Mouse (Mus musculus) CH12.LX (cell line): ENCODE data around the gene Mex3d. TPM values are rescaled to one million over a fixed set of nuclear protein-coding genes. Genes with fewer than 3 reads are reported as not detected.
A peak's percentile ranks its signal among the peaks of the same experiment; 100 is the strongest.

Source experiments
- DNase-seq: peaks from one replicate; pipeline ENCODE4 v3.0.0-alpha.2; 2013; ENCODE audit errors: extremely low read depth
- H3K27ac ChIP-seq: 2 replicates; pipeline ENCODE4 v1.5.1; 2012; ENCODE audit warnings: low read depth, mild to moderate bottlenecking, control low read depth, moderate library complexity; ENCODE audit not compliant: insufficient read depth
- H3K27me3 ChIP-seq: replicated peaks from 2 replicates; pipeline ENCODE3; 2012; ENCODE audit warnings: inconsistent platforms
- H3K36me3 ChIP-seq, 2 experiments: replicated peaks in 1 of 2; 2 replicates each; pipeline versions ENCODE3 to v1.6.1; 2012; ENCODE audit warnings: inconsistent platforms in 1 of 2, low read length in 1 of 2, mild to moderate bottlenecking in 1 of 2, mixed read lengths in 1 of 2, moderate library complexity in 1 of 2; ENCODE audit not compliant: control insufficient read depth in 1 of 2, insufficient read depth in 1 of 2
- H3K4me1 ChIP-seq, 2 experiments: 2 replicates each; pipeline ENCODE4 v1.6.1; 2012; ENCODE audit warnings: inconsistent platforms in 1 of 2, moderate library complexity in 1 of 2; ENCODE audit not compliant: insufficient read depth in 2 of 2, control insufficient read depth in 1 of 2
- H3K4me2 ChIP-seq: 2 replicates; pipeline ENCODE4 v1.6.1; 2012; ENCODE audit warnings: low read depth, mild to moderate bottlenecking, control low read depth; ENCODE audit not compliant: poor library complexity, insufficient read depth, severe bottlenecking
- H3K4me3 ChIP-seq, 3 experiments: fragments of 150-350 bp in 1 of 3; sonication (generic) in 1 of 3; replicated peaks in 1 of 3; 2 replicates each; pipeline versions ENCODE3 to v1.5.1; 2011 to 2012; ENCODE audit warnings: low read depth in 2 of 3, low read length in 2 of 3, mild to moderate bottlenecking in 2 of 3, moderate library complexity in 2 of 3, control low read depth in 1 of 3, improper control_type of control experiment in 1 of 3, inconsistent platforms in 1 of 3, mixed read lengths in 1 of 3; ENCODE audit not compliant: poor library complexity in 1 of 3
- H3K79me2 ChIP-seq: replicated peaks from 2 replicates; pipeline ENCODE4 v1.6.1; 2012; ENCODE audit warnings: mild to moderate bottlenecking, moderate library complexity; ENCODE audit not compliant: control insufficient read depth, poor library complexity, insufficient read depth, severe bottlenecking; ENCODE audit errors: extremely low read depth
- H3K9ac ChIP-seq: 2 replicates; pipeline ENCODE4 v1.6.1; 2012; ENCODE audit warnings: low read depth, mild to moderate bottlenecking, control low read depth, moderate library complexity; ENCODE audit not compliant: insufficient read depth
- H3K9me3 ChIP-seq: replicated peaks from 2 replicates; pipeline ENCODE3; 2012; ENCODE audit warnings: low read length, inconsistent platforms, mixed read lengths
- BHLHE40 ChIP-seq: IDR thresholded peaks from 2 replicates; pipeline ENCODE4 v1.6.1; 2011; ENCODE audit warnings: mild to moderate bottlenecking, low read depth, low read length, improper control_type of control experiment
- CHD1 ChIP-seq: IDR thresholded peaks from 2 replicates; pipeline ENCODE4 v1.6.1; 2012; ENCODE audit warnings: low read depth, low read length, improper control_type of control experiment, inconsistent platforms
- CTCF ChIP-seq, 2 experiments: IDR thresholded peaks in 1 of 2; conservative IDR thresholded peaks in 1 of 2; 2 replicates each; pipeline ENCODE4 v1.5.1; 2011 to 2012; ENCODE audit warnings: low read depth in 2 of 2, low read length in 2 of 2, improper control_type of control experiment in 1 of 2, inconsistent platforms in 1 of 2, mild to moderate bottlenecking in 1 of 2, moderate library complexity in 1 of 2
- E2F4 ChIP-seq: IDR thresholded peaks from 2 replicates; pipeline ENCODE4 v1.6.1; 2011; ENCODE audit warnings: low read depth, low read length, improper control_type of control experiment; ENCODE audit not compliant: insufficient replicate concordance
- ELF1 ChIP-seq: IDR thresholded peaks from 2 replicates; pipeline ENCODE4 v1.6.1; 2014; ENCODE audit warnings: low read depth, mild to moderate bottlenecking, inconsistent platforms, low read length, improper control_type of control experiment
- EP300 ChIP-seq: IDR thresholded peaks from 2 replicates; pipeline ENCODE4 v1.6.1; 2011; ENCODE audit warnings: low read length, improper control_type of control experiment
- ETS1 ChIP-seq: conservative IDR thresholded peaks from 2 replicates; pipeline ENCODE4 v1.6.1; 2012; ENCODE audit warnings: low read depth, mild to moderate bottlenecking, inconsistent platforms, low read length, improper control_type of control experiment, moderate library complexity
- GABPA ChIP-seq: IDR thresholded peaks from 2 replicates; pipeline ENCODE4 v1.6.1; 2012; ENCODE audit warnings: low read depth, low read length, improper control_type of control experiment, inconsistent platforms; ENCODE audit not compliant: insufficient replicate concordance
- HCFC1 ChIP-seq: IDR thresholded peaks from 2 replicates; pipeline ENCODE4 v1.6.1; 2012; ENCODE audit warnings: low read depth, mild to moderate bottlenecking, inconsistent platforms, low read length, improper control_type of control experiment
- IRF4 ChIP-seq: IDR thresholded peaks from 2 replicates; pipeline ENCODE4 v1.6.1; 2014; ENCODE audit warnings: low read depth, mild to moderate bottlenecking, inconsistent platforms, low read length, improper control_type of control experiment
- JUND ChIP-seq: conservative IDR thresholded peaks from 2 replicates; pipeline ENCODE4 v1.6.1; 2011; ENCODE audit warnings: low read depth, low read length, improper control_type of control experiment
- MAFK ChIP-seq: IDR thresholded peaks from 2 replicates; pipeline ENCODE4 v1.6.1; 2011; ENCODE audit warnings: low read length, improper control_type of control experiment; ENCODE audit not compliant: insufficient replicate concordance
- MAX ChIP-seq: IDR thresholded peaks from 2 replicates; pipeline ENCODE4 v1.6.1; 2011; ENCODE audit warnings: low read length, improper control_type of control experiment
- MAZ ChIP-seq: IDR thresholded peaks from 2 replicates; pipeline ENCODE4 v1.6.1; 2012; ENCODE audit warnings: low read depth, mild to moderate bottlenecking, inconsistent platforms, low read length, improper control_type of control experiment, moderate library complexity
- MEF2A ChIP-seq: IDR thresholded peaks from 2 replicates; pipeline ENCODE4 v1.6.1; 2014; ENCODE audit warnings: low read depth, mild to moderate bottlenecking, inconsistent platforms, low read length, improper control_type of control experiment, borderline replicate concordance
- NRF1 ChIP-seq: IDR thresholded peaks from 2 replicates; pipeline ENCODE4 v1.6.1; 2014; ENCODE audit warnings: low read depth, mild to moderate bottlenecking, inconsistent platforms, low read length, improper control_type of control experiment, moderate library complexity
- PAX5 ChIP-seq: IDR thresholded peaks from 2 replicates; pipeline ENCODE4 v1.6.1; 2012; ENCODE audit warnings: low read length, inconsistent platforms, mixed read lengths
- POLR2AphosphoS2 ChIP-seq: IDR thresholded peaks from 2 replicates; pipeline ENCODE4 v1.6.1; 2011; ENCODE audit warnings: low read depth, low read length, improper control_type of control experiment
- RAD21 ChIP-seq: IDR thresholded peaks from 2 replicates; pipeline ENCODE4 v1.6.1; 2011; ENCODE audit warnings: low read depth, mild to moderate bottlenecking, low read length, improper control_type of control experiment, moderate library complexity
- RCOR1 ChIP-seq: conservative IDR thresholded peaks from 2 replicates; pipeline ENCODE4 v1.6.1; 2012; ENCODE audit warnings: low read depth, mild to moderate bottlenecking, inconsistent platforms, low read length, improper control_type of control experiment
- SIN3A ChIP-seq: IDR thresholded peaks from 2 replicates; pipeline ENCODE4 v1.6.1; 2012; ENCODE audit warnings: low read length, improper control_type of control experiment, inconsistent platforms
- SMC3 ChIP-seq: IDR thresholded peaks from 2 replicates; pipeline ENCODE4 v1.6.1; 2011; ENCODE audit warnings: low read depth, low read length, improper control_type of control experiment
- TBP ChIP-seq: conservative IDR thresholded peaks from 2 replicates; pipeline ENCODE4 v1.6.1; 2011; ENCODE audit warnings: low read depth, low read length, improper control_type of control experiment
- TCF12 ChIP-seq: IDR thresholded peaks from 2 replicates; pipeline ENCODE4 v1.6.1; 2014; ENCODE audit warnings: low read depth, mild to moderate bottlenecking, inconsistent platforms, low read length, improper control_type of control experiment
- UBTF ChIP-seq: IDR thresholded peaks from 2 replicates; pipeline ENCODE4 v1.6.1; 2012; ENCODE audit warnings: low read depth, mild to moderate bottlenecking, inconsistent platforms, low read length, improper control_type of control experiment, moderate library complexity
- USF1 ChIP-seq: IDR thresholded peaks from 2 replicates; pipeline ENCODE4 v1.6.1; 2014; ENCODE audit warnings: low read depth, mild to moderate bottlenecking, inconsistent platforms, low read length, improper control_type of control experiment
- USF2 ChIP-seq: conservative IDR thresholded peaks from 2 replicates; pipeline ENCODE4 v1.6.1; 2011; ENCODE audit warnings: low read depth, low read length, improper control_type of control experiment
- ZKSCAN1 ChIP-seq: IDR thresholded peaks from 2 replicates; pipeline ENCODE4 v1.6.1; 2012; ENCODE audit warnings: low read depth, inconsistent platforms, low read length, improper control_type of control experiment, borderline replicate concordance
- ZMIZ1 ChIP-seq: IDR thresholded peaks from 2 replicates; pipeline ENCODE4 v1.6.1; 2012; ENCODE audit warnings: low read depth, mild to moderate bottlenecking, inconsistent platforms, low read length, improper control_type of control experiment
- ZNF384 ChIP-seq: IDR thresholded peaks from 2 replicates; pipeline ENCODE4 v1.6.1; 2012; ENCODE audit warnings: low read depth, low read length, improper control_type of control experiment, inconsistent platforms
- dilution Hi-C: fragments of 300-500 bp; cut with MboI; formaldehyde crosslinking; loops from 2 replicates; pipeline ENCODE4 v1.14.3; 2020; ENCODE audit warnings: low sequenced_read_pairs; ENCODE audit not compliant: extremely low pct_unique_long_range_greater_than_20kb, extremely low pct_ligation_motif_present
- in situ Hi-C: fragments of 300-500 bp; cut with MboI; formaldehyde crosslinking; loops from 3 replicates; pipeline ENCODE4 v1.14.3; 2019; ENCODE audit warnings: low sequenced_read_pairs, low pct_ligation_motif_present, low pct_unique_long_range_greater_than_20kb, mixed read lengths
- polyA plus RNA-seq: library from polyadenylated mRNA; unstranded; fragments of >175 nt; gene quantifications from 2 replicates; pipeline ENCODE4 v1.2.1, GENCODE M21; 2012; ENCODE audit warnings: low read depth; ENCODE audit not compliant: insufficient read length
- total RNA-seq, 2 experiments: library from RNA; depleted of rRNA; stranded (reverse); fragments of 300-350 nt in 1 of 2; fragments of >200 nt in 1 of 2; gene quantifications; 2 replicates each; pipeline ENCODE4 v1.2.3; 2012 to 2014

Mex3d gene
- total and polyA plus RNA-seq, 3 experiments, result 5.9 to 8.5 (median 6.6) TPM

DNA sequence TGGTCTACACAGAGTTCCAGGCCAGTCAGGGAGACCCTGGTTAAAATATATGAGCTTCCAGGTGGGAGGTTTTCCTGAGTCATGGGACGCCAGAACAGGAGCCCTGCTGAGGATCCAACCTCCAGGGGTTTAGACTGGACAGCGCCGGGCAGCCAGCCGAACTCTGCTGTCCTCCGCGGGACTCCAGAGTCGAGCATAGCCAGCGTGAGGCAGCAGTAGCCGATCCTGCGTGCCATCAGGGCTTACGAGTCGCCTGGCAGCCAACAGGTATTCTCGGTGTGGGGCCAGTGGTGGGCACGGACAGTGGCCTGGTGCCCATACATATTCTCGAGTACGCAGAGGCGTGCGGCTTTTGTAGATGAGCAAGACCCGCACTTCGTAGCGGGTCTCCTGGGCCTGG, 46.4 kb downstream of the Mex3d start:
- peaks cover 19% of the 10 kb centered on the region for H3K9me3 ChIP-seq
- TF ChIP-seq MAFK, result no peak
- no peak for TF ChIP-seq CTCF (conservative IDR thresholded peaks at IDR 0.05 in 1 of 2, IDR thresholded peaks at IDR 0.05 in 1 of 2; ENCODE audit: low read depth in 2 of 2, low read length in 2 of 2)
- no peak for TF ChIP-seq POLR2AphosphoS2
- TF ChIP-seq RCOR1, result no peak
- no peak for DNase-seq
- no peaks in the 10 kb centered on the region for H3K79me2 ChIP-seq
- in situ Hi-C loops (no loop called here), dilution Hi-C loops (no loop called here)
- H3K36me3 ChIP-seq, result peaks cover 4% of the 10 kb centered on the region in 2 experiments
- H3K27me3 ChIP-seq, result peaks cover 29% of the 10 kb centered on the region
- peaks cover 4 to 18% of the 10 kb centered on the region in 2 experiments; a peak in 3 of 4 replicates for H3K4me1 ChIP-seq
- H3K9ac ChIP-seq, result no peak overlapping the region
- no peak overlapping the region for H3K4me3 ChIP-seq
- no peak overlapping the region for H3K4me2 ChIP-seq
- H3K27ac ChIP-seq, result no peak overlapping the region

DNA sequence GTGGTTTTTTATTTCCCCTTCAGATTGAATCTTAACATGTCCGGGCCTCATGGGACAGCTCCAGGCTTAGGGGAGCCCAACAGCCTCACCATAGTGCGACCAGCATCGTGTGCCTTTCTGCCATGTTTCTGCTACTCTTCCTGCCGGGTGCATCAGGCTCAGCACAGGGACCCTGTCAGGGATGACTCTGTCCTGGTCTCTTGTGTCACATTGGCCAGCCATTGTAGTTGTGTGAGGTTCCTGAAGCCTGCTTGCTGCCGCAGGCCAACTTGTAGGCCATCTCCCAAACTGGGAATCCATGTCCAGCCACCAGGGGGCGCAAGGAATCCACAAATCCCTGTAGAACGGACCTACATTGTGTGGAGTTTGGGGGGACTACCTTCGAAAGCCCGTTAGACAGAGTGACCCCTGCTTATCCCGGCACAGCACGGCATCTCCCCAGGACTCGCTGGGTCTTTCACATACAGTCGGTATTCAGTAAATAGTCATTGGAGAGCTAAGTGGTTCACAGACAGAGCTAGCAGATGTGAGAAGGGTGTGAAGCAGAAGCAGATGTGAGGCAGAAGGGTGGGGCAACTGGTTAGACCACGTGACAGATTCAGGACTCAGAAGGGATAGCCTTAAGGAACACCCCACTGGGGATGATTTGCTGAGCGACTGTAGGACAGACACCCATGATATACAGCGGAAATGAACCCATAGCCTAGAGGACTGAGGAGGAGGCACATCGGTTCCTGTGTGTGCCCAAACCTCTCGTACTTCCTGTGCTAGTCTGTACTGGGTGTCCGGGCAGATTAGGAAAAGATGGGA, 47.3 kb downstream of the Mex3d start:
- Histone ChIP-seq H3K4me1 (peaks cover 9 to 19% of the 10 kb centered on the region in 2 experiments; a peak in 3 of 4 replicates), H3K36me3 (peaks cover 13% of the 10 kb centered on the region in 2 experiments), H3K4me3 (no peak overlapping the region)

More for the DNA sequence above, 47.3 kb downstream of the Mex3d start:
- no peak overlapping the region for H3K27ac ChIP-seq
- TF ChIP-seq RCOR1 (no peak), MAFK (no peak), JUND (no peak), ZNF384 (no peak), ZKSCAN1 (no peak), POLR2AphosphoS2 (no peak), MAX (peak; percentile 42; the same call in 1 of the 2 replicates), E2F4 (no peak), RAD21 (peak; percentile 62), UBTF (no peak), SIN3A (no peak), BHLHE40 (peak; percentile 14; the same call in 1 of the 2 replicates), NRF1 (no peak), TCF12 (no peak), IRF4 (peak; percentile 34; the same call in 1 of the 2 replicates), SMC3 (peak; percentile 81), ELF1 (no peak), TBP (no peak), USF2 (0 out of 2 replicates have a peak, but pooled peaks have one; percentile 35), ZMIZ1 (no peak), HCFC1 (no peak; the same call in 1 of the 2 replicates), USF1 (peak; percentile 57), EP300 (no peak), MEF2A (no peak), CTCF (conservative IDR thresholded peaks at IDR 0.05 in 1 of 2, IDR thresholded peaks at IDR 0.05 in 1 of 2; ENCODE audit: low read depth in 2 of 2, low read length in 2 of 2) (peak; percentile 87), ETS1 (no peak), MAZ (no peak), CHD1 (no peak), PAX5 (no peak), GABPA (no peak)
- H3K27me3 ChIP-seq, result peaks cover 20% of the 10 kb centered on the region
- in situ Hi-C loops, result no loop called here
- dilution Hi-C loops, result no loop called here
- peak; percentile 76 for DNase-seq
- H3K79me2 ChIP-seq, result no peaks in the 10 kb centered on the region
- no peak overlapping the region for H3K9ac ChIP-seq
- no peak overlapping the region for H3K4me2 ChIP-seq
- H3K9me3 ChIP-seq, result peaks cover 19% of the 10 kb centered on the region
